Mouse (Mus musculus) spleen, adult 2 months (tissue): ENCODE measurements around the gene Yars.

Experiments
- CTCF ChIP-seq: fragments of 200-500 bp; IDR thresholded peaks from 2 replicates; pipeline ENCODE4 v1.5.1; 2011; ENCODE audit warnings: mild to moderate bottlenecking, inconsistent platforms; ENCODE audit not compliant: insufficient read depth, insufficient read length, insufficient replicate concordance; ENCODE audit errors: extremely low read depth
- POLR2A ChIP-seq: fragments of 200-500 bp; IDR thresholded peaks from 2 replicates; pipeline ENCODE4 v1.6.1; 2011; ENCODE audit warnings: low read depth, low read length, inconsistent platforms

- TF ChIP-seq CTCF: no peak
- TF ChIP-seq POLR2A: no peak
Observed at GRCm38 (mm10) chr4:129218569-129219175, 29.1 kb downstream of the Yars start.
